Mouse (Mus musculus) v-Abl transformed pro-B cells (cell line): ENCODE data around the gene Sh3pxd2a.
"Not testable (repeated sequence)": the region's sequence is repeated elsewhere in the genome, so short reads cannot be mapped to it uniquely, and the experiment has no call there.

Source experiments
- in situ Hi-C, 2 experiments: fragments of 400-800 bp; cut with MboI; formaldehyde crosslinking; loops; one replicate each; pipeline ENCODE4 v1.15.1; 2025; ENCODE audit not compliant: unreplicated experiment in 2 of 2

Gene Sh3pxd2a

DNA sequence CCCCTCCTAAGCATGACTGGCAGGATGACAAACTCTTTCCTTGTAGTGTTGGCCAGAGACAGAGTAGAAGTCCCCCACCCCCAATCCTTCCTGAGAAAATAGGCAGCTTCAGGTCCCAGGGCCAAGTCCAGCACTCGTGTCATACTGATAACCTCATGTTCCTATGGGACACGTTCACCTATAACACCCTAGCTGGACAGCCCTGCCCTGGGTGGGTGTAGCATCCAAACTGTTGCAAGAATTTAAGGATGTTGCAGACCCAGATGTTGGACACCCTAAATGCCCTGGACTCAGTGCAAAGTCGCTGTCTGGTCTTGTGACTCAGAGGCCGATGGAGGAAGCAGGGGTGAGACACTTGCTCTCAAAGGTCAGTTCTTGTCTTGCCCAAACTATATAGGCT lies 68.9 kb downstream of the Sh3pxd2a start:
- in situ Hi-C loops: no loop called here

DNA sequence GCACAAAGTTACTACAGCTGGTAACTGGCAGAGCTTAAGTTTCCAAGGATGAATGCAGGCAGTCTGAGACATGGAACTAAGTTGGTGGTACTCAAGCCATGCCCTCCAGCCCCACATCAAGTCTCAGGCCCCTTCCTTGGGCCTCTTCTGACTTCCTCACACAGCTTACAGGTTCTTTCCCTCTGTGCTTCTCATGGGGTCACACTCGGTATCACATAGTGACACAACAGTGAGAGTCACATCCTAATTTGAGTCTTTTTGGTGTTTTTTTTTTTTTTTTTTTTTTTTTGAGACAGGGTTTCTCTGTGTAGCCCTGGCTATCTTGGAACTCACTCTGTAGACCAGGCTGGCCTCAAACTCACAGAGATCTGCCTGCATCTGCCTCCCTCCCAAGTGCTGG lies 69.4 kb downstream of the Sh3pxd2a start:
- in situ Hi-C loops: not testable (repeated sequence)

DNA sequence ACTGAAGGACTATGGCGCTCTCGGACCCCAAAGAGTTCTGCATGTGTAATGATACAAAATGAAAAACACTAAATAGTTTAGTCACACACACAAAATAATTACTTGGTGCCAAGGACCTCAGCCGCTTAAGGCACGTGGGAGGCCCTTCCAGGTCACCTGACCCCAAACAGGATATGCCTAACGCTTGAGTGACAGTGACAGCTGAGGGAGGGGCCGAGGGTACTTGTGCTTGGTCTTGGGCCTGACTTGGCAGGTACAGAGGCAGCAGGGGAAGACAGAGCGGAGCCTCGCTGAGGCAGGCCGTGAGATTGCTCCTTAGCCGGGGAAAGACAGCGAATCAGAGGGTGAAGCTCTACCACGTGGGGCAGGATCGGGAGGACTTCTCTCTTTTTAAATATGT lies 73.3 kb downstream of the Sh3pxd2a start:
- in situ Hi-C loops: no loop called here

DNA sequence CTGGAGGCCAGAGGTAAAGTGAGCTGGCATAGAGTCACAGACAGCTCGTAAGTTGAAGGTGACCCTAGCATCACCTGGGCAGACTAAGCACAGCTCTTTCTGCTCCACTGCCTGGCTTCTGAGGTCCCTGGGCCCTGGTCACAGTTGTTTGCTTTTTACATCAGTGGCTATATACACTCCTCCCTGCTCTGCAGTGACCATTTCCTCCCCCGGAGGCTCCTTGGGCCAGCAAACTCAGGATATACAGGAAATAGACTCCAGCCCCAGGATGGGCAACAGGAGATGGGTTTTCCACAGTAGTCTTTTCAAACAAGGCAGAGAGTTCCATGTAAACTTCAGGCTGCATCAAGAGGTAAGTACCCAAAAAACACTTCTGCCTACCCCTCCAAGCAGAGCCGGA lies 76.3 kb downstream of the Sh3pxd2a start:
- in situ Hi-C loops: loop anchor here (5.0 to 10.0 kb wide), 3 partner anchors 39 to 77 kb away; partner anchors contain the start of gene Sh3pxd2a (in 1 of the 2)

DNA sequence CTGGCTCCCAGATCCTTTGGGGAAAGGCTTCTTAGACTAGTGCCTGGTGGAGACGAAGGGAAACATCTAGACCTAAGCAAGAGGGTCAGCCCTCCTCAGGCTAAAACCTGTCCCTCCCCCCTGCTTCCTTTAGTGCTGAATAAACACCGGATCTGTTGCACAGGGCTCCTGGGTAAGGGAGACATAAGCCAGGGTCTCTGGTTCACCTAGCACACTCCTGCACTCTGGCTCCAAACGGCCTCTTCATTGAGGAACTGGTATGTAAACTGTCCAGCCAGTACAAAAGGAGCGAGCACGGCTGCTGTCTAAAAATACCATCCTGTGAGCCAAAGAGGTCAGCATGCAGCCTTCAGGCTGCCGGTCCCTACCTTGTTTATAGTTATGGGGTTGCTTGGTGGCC lies 76.8 kb downstream of the Sh3pxd2a start:
- in situ Hi-C loops: loop anchor here (5.0 to 10.0 kb wide), 3 partner anchors 40 to 77 kb away; partner anchors contain the start of gene Sh3pxd2a (in 1 of the 2)

DNA sequence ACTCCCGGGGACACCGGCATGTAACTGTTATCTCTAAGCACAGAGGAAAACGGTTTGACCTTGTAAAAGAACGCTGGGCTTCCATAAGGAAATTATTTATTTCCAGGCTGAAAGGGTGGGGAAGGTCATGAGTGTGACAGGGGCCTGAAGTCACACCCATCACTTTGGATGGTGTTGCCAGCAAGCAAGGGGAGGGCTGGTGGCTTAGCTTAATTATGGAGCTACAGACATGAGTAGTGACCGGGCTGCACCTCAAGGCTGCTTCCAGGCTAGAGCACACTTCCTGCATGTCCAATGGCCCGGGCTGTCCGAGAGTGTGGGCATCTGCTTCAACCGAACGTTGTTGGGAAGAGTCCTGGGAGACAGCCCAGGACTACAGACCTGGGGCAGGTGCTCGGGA lies 78.2 kb downstream of the Sh3pxd2a start:
- in situ Hi-C loops: loop anchor here (5.0 to 10.0 kb wide), 3 partner anchors 41 to 79 kb away; partner anchors contain the start of gene Sh3pxd2a (in 1 of the 2)

DNA sequence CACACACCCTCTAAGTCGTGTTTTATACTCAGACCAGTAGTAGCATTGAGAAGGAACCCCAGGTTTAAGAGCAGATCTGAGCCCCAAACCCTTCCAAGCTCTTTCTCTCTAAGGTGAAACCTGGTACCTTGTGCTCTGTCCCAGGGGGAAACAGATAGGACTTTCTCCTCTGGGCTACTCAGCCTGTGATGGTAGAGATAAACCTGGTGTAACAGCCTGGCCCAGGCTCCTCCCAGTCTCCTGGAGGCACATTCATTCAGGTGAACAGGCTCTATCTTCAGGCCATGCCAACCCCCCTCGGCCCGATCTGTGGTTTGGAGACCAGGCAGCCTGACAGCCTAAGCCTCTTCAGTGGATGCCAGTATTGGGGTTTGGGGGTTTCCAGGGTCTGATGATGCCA lies 79.6 kb downstream of the Sh3pxd2a start:
- in situ Hi-C loops: loop anchor here (5.0 to 10.0 kb wide), 3 partner anchors 43 to 80 kb away; partner anchors contain the start of gene Sh3pxd2a (in 1 of the 2)

DNA sequence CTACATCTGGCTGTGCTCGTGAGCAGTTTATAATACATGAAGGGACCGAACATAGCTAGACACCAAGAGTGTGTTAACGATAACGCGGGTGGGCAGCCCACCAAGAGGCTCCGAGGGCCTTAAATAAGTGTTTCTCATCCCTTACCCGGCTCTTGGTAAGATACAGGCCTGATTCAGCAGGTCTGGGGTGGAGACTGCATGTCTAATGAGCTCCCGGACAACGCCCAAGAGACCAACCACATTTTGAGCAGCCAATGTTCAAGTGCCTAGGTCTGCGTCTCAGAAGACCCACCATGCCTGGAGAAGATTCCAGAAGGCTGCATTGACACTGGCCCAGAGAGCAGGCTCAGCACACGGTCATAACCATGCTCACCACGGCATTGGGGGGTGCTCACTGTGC lies 80.2 kb downstream of the Sh3pxd2a start:
- in situ Hi-C loops: loop anchor here (10.0 kb wide), 2 partner anchors 71 to 81 kb away; partner anchors contain the start of gene Sh3pxd2a (in 1 of the 2)

DNA sequence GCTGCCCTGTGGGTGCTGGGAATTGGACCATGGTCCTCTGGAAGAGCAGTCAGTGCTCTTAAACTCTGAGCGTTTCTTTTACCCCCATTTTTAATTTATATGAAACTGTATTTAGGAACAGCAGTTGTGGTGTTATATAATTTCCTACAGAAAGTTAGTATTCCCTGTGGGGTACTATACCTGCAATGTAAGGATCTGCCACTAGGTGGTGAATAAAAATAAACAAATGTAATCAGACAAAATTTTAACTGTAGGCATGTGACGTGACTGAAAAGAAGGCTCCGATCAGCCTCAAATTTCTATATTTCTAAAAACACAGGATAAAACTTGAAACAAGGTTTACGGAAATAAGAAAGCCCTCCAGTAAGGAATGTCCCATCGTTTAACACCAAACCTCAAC lies 81.9 kb downstream of the Sh3pxd2a start:
- in situ Hi-C loops: loop anchor here (10.0 kb wide), 2 partner anchors 73 to 83 kb away; partner anchors contain the start of gene Sh3pxd2a (in 1 of the 2)

DNA sequence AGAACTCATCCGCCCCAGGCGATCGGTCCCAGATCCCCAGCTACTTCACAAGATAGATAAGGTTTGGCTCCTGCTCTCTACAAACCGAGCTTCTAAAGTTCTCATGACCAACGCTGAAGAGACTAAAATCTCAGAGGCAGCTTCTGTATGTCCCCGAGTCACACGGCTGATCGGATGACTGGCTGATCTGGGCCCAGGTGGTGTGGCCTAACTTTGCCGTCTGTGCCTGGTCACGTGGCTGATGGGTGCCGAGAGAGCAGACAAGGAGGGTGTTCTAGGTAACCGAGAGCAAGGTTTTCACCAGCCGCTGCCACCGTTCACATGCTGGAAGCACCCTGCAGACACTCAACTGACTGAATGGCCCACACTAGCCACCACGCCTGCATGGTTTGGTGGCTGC lies 83.2 kb downstream of the Sh3pxd2a start:
- in situ Hi-C loops: loop anchor here (10.0 kb wide), 2 partner anchors 74 to 84 kb away; partner anchors contain the start of gene Sh3pxd2a (in 1 of the 2)

DNA sequence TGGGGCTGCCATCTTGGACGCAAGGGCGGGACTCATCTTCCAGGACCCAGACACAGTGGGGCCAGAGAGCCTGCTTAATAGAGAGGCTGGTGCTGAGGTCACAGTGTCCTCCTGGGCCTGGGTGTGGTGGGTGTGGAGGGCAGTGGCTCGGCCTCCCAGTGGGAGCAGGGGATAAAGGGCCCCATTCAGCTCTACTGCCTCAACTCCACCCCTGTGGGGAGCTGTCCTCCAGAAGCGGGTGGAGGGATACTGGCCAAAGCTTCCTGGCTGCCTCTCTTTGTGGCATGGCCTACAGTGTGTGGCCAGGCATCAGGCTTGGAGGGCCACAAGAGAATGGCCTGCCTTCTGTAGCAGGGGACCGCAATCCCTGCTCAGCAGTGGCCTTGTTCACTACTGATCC lies 85.1 kb downstream of the Sh3pxd2a start:
- in situ Hi-C loops: no loop called here

DNA sequence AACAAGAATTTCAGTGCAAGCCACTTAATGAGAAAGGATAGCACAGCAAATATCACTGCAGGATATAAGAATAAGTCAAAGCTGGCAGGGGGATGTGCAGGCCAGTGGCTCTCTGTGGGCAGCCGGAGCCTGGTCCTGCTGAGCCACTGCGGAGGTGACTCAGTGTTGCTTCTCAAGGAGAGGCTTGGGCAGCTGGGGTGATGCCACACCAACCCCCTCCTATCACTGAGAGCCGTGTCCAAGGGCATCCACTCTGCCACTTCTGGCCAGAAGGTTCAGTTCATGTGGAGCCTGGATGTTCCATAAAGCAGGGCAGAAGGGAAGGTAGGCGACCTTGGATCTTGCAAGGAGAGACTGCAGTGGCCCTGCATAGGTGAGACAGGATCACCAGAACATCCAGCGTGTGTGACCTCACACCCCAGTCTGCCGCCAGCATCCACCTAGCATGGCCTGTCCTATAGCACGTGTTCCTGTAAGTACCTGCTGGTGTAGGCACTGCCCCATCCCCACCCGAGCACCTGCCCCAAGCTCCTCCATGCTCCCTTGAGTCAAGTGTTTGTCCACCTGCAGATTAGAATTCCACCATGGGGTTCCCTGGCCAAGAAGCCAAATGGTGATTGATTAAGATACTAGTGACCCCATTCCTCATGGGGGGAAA lies 89.2 kb downstream of the Sh3pxd2a start:
- in situ Hi-C loops: no loop called here

DNA sequence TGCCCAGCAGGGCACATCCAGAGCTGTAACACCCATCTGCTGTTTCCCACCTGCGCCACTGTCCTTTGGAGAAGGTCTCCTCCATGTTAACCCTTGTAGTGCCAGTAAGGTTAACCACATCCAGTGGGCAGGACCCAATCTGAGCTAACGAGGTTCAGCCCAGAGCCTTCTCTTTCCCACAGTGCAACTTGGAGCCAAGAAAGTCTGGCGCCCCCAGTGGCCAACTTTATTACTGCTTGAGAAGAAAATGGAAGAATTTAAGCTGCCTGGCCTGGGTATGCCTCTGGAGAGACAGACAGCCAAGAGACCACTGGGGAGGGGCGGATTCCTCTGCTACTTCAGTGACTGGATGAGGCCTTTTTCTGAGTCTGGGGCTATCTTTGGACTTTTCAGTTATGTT lies 89.8 kb downstream of the Sh3pxd2a start:
- in situ Hi-C loops: no loop called here

DNA sequence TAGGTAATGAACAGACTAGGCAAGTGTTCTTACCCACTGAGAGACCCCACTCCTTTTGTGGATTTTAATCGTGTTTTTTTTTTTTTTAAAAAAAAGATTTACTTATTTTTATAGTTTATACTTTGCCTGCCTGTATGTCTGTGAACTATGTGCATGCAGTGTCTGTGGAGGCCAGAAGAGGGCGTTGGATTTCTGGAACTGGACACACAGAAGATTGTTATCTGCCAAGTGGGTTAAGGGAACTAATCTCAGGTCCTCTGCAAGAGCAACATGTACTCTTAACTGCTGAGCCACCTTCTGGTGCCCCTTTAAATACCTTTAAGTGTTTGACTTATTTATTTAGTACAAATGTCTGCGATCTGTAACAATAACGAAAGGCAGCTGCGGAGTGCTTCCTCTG lies 92.2 kb downstream of the Sh3pxd2a start:
- in situ Hi-C loops: no loop called here

DNA sequence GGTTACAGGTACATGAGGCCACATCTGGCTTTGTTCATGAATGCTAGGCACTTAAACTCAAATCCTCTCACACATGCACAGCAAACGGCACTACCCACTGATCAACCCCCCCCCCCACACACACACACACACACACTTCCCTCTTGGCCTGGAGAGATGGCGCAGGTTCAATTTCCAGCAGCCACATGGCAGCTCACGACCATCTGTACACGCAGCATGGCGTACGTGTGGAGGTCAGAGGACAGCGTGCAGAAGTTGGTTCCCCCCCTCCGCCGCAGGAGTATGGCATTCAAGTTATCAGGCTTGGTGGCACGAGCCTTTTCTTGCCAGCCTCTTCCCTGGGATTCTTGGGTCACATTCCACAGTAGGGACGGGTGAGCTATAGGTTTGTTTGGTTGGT lies 92.7 kb downstream of the Sh3pxd2a start:
- in situ Hi-C loops: no loop called here

DNA sequence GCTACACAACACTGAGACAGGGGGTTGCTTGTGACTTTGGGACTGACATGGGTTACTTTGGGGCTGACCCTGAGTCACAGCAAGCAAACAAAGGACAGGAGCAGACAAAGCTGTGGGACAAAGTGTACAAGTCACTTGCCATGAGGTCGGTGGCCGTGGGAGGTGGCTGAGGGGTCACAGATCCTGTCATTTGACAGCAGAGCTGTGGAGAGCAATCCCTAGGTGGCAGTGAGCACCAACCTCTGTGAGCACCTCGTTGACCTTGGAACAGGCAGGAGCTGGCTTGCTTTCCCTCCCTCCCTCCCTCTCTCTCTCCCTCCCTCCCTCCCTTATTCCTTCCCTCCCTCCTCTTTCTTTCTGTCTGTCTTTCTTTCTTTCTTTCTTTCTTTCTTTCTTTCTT lies 95.2 kb downstream of the Sh3pxd2a start:
- in situ Hi-C loops: no loop called here

DNA sequence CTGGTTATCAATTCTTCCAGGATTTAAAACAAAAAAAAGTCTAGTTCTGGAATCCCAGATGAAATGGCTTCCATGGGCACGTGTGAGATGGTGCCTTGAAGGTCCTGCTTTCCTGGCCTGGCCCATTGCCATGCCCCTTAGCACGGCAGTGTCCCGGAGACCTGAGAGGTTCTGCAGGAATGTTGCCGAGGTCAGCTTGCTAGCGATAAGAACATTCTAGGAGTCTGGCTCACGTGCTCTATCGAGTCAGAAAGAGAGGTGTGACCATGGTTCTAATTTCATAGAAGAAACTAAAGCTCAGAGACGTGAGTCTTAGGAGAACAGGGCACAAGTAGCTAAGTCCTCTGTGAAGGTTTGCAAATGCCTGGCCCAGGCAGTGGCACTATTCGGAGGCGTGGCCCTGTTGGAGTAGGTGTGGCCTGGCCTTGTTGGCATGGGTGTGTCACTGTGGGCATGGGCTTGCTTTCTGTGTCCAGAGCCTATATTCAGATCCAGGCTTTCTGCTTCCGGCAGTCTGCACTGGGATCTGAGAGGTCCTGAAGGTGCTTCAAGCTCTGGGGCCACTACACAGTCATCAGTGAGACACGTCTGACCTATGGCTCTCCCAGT lies 96.8 kb downstream of the Sh3pxd2a start:
- in situ Hi-C loops: no loop called here

DNA sequence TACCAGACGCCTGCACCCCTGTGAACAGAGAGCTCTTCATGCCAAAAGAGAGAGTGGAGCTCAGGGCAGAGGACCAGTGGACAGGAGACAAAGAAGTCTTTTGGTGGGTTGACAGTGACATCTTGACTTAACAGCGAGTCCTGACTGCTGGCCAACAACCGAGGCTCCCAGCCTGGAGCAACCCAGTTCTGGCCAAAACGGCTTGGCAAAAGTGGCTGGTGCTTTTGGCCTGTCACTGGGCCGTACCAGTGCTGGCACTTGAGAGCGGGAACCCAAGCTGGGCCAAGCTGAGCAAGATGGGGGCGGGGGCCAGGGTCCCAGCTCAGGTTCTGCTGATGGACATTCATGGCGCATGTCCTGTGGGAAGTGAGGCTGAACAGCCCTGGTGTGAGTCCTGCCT lies 97.6 kb downstream of the Sh3pxd2a start:
- in situ Hi-C loops: no loop called here

DNA sequence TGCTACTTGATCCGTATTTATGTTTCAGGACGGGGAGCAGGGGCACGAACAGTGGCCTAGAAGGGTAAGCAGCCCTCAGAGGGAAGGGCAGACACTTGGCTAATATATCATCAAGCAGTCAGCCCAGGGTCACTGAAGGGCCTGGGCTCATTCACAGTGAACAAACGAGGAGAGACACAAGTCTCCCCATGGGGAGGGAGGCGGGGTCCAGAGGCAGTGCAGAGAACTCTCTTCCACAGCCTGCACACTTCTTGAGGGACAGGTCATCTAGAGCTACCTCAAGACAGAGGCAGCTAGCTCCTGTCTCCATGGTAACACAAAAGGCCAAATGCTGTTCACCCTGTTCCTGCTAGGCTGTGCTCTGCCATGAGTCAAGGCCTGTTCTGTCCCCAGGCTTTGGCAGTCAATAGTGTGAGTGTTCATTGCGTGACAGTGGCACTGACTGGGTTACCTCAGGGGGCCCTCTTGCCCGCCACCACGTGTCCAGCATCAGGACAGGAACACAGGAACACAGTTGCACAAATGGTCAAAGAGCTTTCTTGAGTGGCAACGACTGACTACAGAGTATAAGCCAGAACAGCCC lies 101.0 kb downstream of the Sh3pxd2a start:
- in situ Hi-C loops: loop anchor here in 1 of 2 experiments (5.0 kb wide), 1 partner anchor 464 kb away; no protein-coding TSS in a partner anchor

DNA sequence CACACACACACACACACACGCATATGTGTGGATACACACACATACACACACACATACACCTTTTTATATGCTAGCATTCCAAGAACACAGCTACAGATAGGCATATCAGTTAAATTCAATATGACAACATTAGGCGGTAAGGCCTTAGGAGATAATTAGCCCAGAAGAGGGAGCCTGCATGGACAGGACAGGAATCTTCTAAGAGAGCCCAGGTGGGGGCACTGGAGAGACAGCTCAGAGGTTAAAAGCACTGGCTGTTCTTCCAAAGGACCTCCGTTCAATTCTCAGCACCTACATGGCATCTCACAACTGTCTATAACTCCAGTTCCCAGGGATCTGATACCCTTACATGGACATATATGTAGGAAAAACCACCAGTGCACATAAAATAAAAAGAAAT lies 103.3 kb downstream of the Sh3pxd2a start:
- in situ Hi-C loops: loop anchor here in 1 of 2 experiments (5.0 kb wide), 1 partner anchor 466 kb away; no protein-coding TSS in a partner anchor

DNA sequence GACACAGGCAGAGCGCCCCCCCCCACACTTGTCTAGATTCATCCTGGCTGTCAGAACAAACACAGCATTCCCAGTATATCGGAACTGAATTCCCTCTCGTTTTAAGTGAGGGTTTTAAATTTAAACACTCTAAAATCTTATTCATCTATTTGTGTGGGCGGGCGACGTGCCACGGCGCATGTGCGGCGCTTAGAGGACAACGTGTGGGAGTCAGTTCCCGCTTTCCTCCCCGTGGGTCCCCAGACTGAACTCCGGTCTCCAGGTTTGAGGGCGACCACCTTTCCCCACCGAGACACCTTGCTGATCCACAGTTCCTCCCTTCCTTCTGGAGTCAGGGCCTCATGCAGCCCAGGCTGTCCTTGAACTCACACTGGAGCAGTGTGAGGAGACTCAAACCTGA lies 104.2 kb downstream of the Sh3pxd2a start:
- in situ Hi-C loops: loop anchor here in 1 of 2 experiments (5.0 kb wide), 1 partner anchor 467 kb away; no protein-coding TSS in a partner anchor
